Mouse (Mus musculus) naive thymus-derived CD4-positive, alpha-beta T cell, adult 2 months (primary cell): Measurements from ENCODE around the gene Gm20547.
"Not testable (repeated sequence)": the region's sequence is repeated elsewhere in the genome, so short reads cannot be mapped to it uniquely, and the experiment has no call there.

ENCODE experiments used
- DNase-seq: peaks from one replicate; pipeline ENCODE4 v3.0.0-alpha.2; 2011; ENCODE audit warnings: low read depth

Gene Gm20547

GRCm38 (mm10) chr17:34881683-34882310, at the start of gene Gm20547:
Gene Gm20547 (minus strand): TSS chr17:34882042.
- DNase-seq = no peak

- DNase-seq = peak; percentile 97
Measured at GRCm38 (mm10) chr17:34931061-34931734, 49.4 kb upstream of the Gm20547 start, which contains the start of gene Neu1. Gene Neu1 (plus strand): TSS chr17:34931253.

GRCm38 (mm10) chr17:34928841-34929240, 47.0 kb upstream of the Gm20547 start:
- no peak for DNase-seq

GRCm38 (mm10) chr17:34927306-34928019, 45.6 kb upstream of the Gm20547 start:
- no peak for DNase-seq

- no peak for DNase-seq
Measured at GRCm38 (mm10) chr17:34924258-34924657, 42.4 kb upstream of the Gm20547 start.

- no peak for DNase-seq
Measured at GRCm38 (mm10) chr17:34922939-34923338, 41.1 kb upstream of the Gm20547 start.

GRCm38 (mm10) chr17:34917188-34917587, 35.3 kb upstream of the Gm20547 start:
- DNase-seq = no peak

GRCm38 (mm10) chr17:34916316-34916715, 34.5 kb upstream of the Gm20547 start:
- no peak for DNase-seq

GRCm38 (mm10) chr17:34915410-34915831, 33.6 kb upstream of the Gm20547 start:
- no peak for DNase-seq

- no peak for DNase-seq
Measured at GRCm38 (mm10) chr17:34913930-34914665, 32.3 kb upstream of the Gm20547 start, which contains the start of gene Slc44a4. Gene Slc44a4 (plus strand): TSS chr17:34914466.

- peak; percentile 95 for DNase-seq
Measured at GRCm38 (mm10) chr17:34911945-34912351, 30.1 kb upstream of the Gm20547 start.

- no peak for DNase-seq
Measured at GRCm38 (mm10) chr17:34910982-34911381, 29.1 kb upstream of the Gm20547 start.

GRCm38 (mm10) chr17:34902895-34903294, 21.1 kb upstream of the Gm20547 start:
- DNase-seq = no peak

- not testable (repeated sequence) for DNase-seq
Measured at GRCm38 (mm10) chr17:34901948-34902347, 20.1 kb upstream of the Gm20547 start.

GRCm38 (mm10) chr17:34900826-34901225, 19.0 kb upstream of the Gm20547 start:
- not testable (repeated sequence) for DNase-seq

- DNase-seq = no peak
Measured at GRCm38 (mm10) chr17:34899890-34900243, 18.0 kb upstream of the Gm20547 start.

GRCm38 (mm10) chr17:34899053-34899889, 17.4 kb upstream of the Gm20547 start:
- DNase-seq = peak; percentile 58

GRCm38 (mm10) chr17:34898706-34899052, 16.8 kb upstream of the Gm20547 start:
- DNase-seq = no peak

GRCm38 (mm10) chr17:34898160-34898586, 16.3 kb upstream of the Gm20547 start, which contains the start of the genes C2 and Ehmt2:
Gene C2 (minus strand): TSS chr17:34898265.
Gene Ehmt2 (plus strand): TSS chr17:34898469.
- peak; percentile 77 for DNase-seq

GRCm38 (mm10) chr17:34897373-34898159, 15.7 kb upstream of the Gm20547 start:
- DNase-seq = no peak
